Mouse (Mus musculus): ENCODE data around the gene Ell2. TPM values are rescaled to one million over a fixed set of nuclear protein-coding genes. Genes with fewer than 3 reads are reported as not detected.

Ell2 gene
- total RNA-seq, 2 experiments from 2014 or later, result 123 to 143 TPM

- DNase-seq (ENCODE audit: low spot score in 2 of 2), result no peak
These were observed 59.2 kb downstream of the Ell2 start for GRCm38 (mm10) chr13:75765742-75766141.

- DNase-seq (ENCODE audit: low spot score in 2 of 2), result no peak
These were observed 59.7 kb downstream of the Ell2 start for GRCm38 (mm10) chr13:75766238-75766637.

GRCm38 (mm10) chr13:75766967-75767366 is 60.4 kb downstream of the Ell2 start:
- no peak for DNase-seq (ENCODE audit: low spot score in 2 of 2)

- DNase-seq (ENCODE audit: low spot score in 2 of 2), result no peak
These were observed 64.2 kb downstream of the Ell2 start for GRCm38 (mm10) chr13:75770744-75771143.

- no peak for DNase-seq (ENCODE audit: low spot score in 2 of 2)
These were observed 64.8 kb downstream of the Ell2 start for GRCm38 (mm10) chr13:75771404-75771803.

GRCm38 (mm10) chr13:75771984-75772730 is 65.6 kb downstream of the Ell2 start:
- no peak for DNase-seq (ENCODE audit: low spot score in 2 of 2)

- no peak for DNase-seq (ENCODE audit: low spot score in 2 of 2)
These were observed 69.4 kb downstream of the Ell2 start for GRCm38 (mm10) chr13:75775961-75776360.

- DNase-seq (ENCODE audit: low spot score in 2 of 2), result no peak
These were observed 70.1 kb downstream of the Ell2 start for GRCm38 (mm10) chr13:75776692-75777091.

- DNase-seq (ENCODE audit: low spot score in 2 of 2), result no peak
These were observed 71.6 kb downstream of the Ell2 start for GRCm38 (mm10) chr13:75778156-75778555.

- no peak for DNase-seq (ENCODE audit: low spot score in 2 of 2)
These were observed 72.6 kb downstream of the Ell2 start for GRCm38 (mm10) chr13:75779169-75779568.

- DNase-seq (ENCODE audit: low spot score in 2 of 2), result no peak
These were observed 73.5 kb downstream of the Ell2 start for GRCm38 (mm10) chr13:75780096-75780495.

GRCm38 (mm10) chr13:75785726-75786125 is 79.2 kb downstream of the Ell2 start:
- DNase-seq (ENCODE audit: low spot score in 2 of 2), result no peak

- DNase-seq (ENCODE audit: low spot score in 2 of 2), result no peak
These were observed 79.7 kb downstream of the Ell2 start for GRCm38 (mm10) chr13:75786264-75786663.

GRCm38 (mm10) chr13:75787364-75787763 is 80.8 kb downstream of the Ell2 start:
- no peak for DNase-seq (ENCODE audit: low spot score in 2 of 2)

GRCm38 (mm10) chr13:75788178-75788577 is 81.6 kb downstream of the Ell2 start:
- DNase-seq (ENCODE audit: low spot score in 2 of 2), result no peak

GRCm38 (mm10) chr13:75789061-75789834 is 82.7 kb downstream of the Ell2 start:
- no peak for DNase-seq (ENCODE audit: low spot score in 2 of 2)

- DNase-seq (ENCODE audit: low spot score in 2 of 2), result no peak
These were observed 84.1 kb downstream of the Ell2 start for GRCm38 (mm10) chr13:75790550-75791205.

GRCm38 (mm10) chr13:75793863-75794629 is 87.5 kb downstream of the Ell2 start:
- DNase-seq (ENCODE audit: low spot score in 2 of 2), result no peak

GRCm38 (mm10) chr13:75797369-75798141 is 91.0 kb downstream of the Ell2 start:
- DNase-seq (ENCODE audit: low spot score in 2 of 2), result peak; percentile 94 to 96

All from adrenal gland, adult 18-20 months (tissue).